Mouse (Mus musculus) G1E (cell line): ENCODE data around the gene Sulf2.

Experiments used
- CTCF ChIP-seq: IDR thresholded peaks from 2 replicates; pipeline ENCODE4 v1.5.1; 2012; ENCODE audit warnings: low read depth, low read length, inconsistent platforms, mixed read lengths
- GATA1 ChIP-seq: IDR thresholded peaks from 2 replicates; pipeline ENCODE4 v1.6.1; 2012; ENCODE audit warnings: borderline replicate concordance, low read length, inconsistent platforms, mixed read lengths
- POLR2AphosphoS5 ChIP-seq: IDR thresholded peaks from 2 replicates; pipeline ENCODE4 v1.6.1; 2012; ENCODE audit warnings: low read depth, low read length, inconsistent platforms; ENCODE audit not compliant: insufficient replicate concordance
- TAL1 ChIP-seq: conservative IDR thresholded peaks from 2 replicates; pipeline ENCODE4 v1.6.1; 2012; ENCODE audit warnings: low read depth, low read length, inconsistent platforms, mixed read lengths

GRCm38 (mm10) chr2:166175145-166175544 lies 19.7 kb upstream of the Sulf2 start:
- TF ChIP-seq CTCF (no peak), GATA1 (no peak), TAL1 (no peak), POLR2AphosphoS5 (no peak)
